Mouse (Mus musculus): ENCODE results near the gene Rpl18a.

The Rpl18a gene

GRCm38 (mm10) chr8:70856541-70857197 is 40.5 kb downstream of the Rpl18a start:
- DNase-seq (ENCODE audit: low read depth, low spot score), result no peak

GRCm38 (mm10) chr8:70856028-70856427 is 41.2 kb downstream of the Rpl18a start:
- no peak for DNase-seq (ENCODE audit: low read depth, low spot score)

GRCm38 (mm10) chr8:70853863-70854262 is 43.3 kb downstream of the Rpl18a start:
- no peak for DNase-seq (ENCODE audit: low read depth, low spot score)

- DNase-seq (ENCODE audit: low read depth, low spot score), result no peak
Observed at GRCm38 (mm10) chr8:70852595-70853231, 44.5 kb downstream of the Rpl18a start.

- no peak for DNase-seq (ENCODE audit: low read depth, low spot score)
Observed at GRCm38 (mm10) chr8:70851837-70852236, 45.4 kb downstream of the Rpl18a start.

GRCm38 (mm10) chr8:70850947-70851346 is 46.3 kb downstream of the Rpl18a start:
- no peak for DNase-seq (ENCODE audit: low read depth, low spot score)

GRCm38 (mm10) chr8:70850132-70850845 is 46.9 kb downstream of the Rpl18a start:
- DNase-seq (ENCODE audit: low read depth, low spot score), result no peak

- DNase-seq (ENCODE audit: low read depth, low spot score), result no peak
Observed at GRCm38 (mm10) chr8:70849333-70849990, 47.8 kb downstream of the Rpl18a start.

GRCm38 (mm10) chr8:70846371-70847154 is 50.6 kb downstream of the Rpl18a start:
- DNase-seq (ENCODE audit: low read depth, low spot score), result no peak

GRCm38 (mm10) chr8:70845108-70845507 is 52.1 kb downstream of the Rpl18a start:
- DNase-seq (ENCODE audit: low read depth, low spot score), result no peak
